Mouse (Mus musculus) neural tube, embryonic 13.5 days (tissue): ENCODE data around the gene Pold2. TPM values are rescaled to one million over a fixed set of nuclear protein-coding genes. Genes with fewer than 3 reads are reported as not detected.

Experiments used
- ATAC-seq: fragments of 200-750 bp; cut with Nextera tagmentation; 2 replicates; pipeline ENCODE4 v1.8.0; 2017; ENCODE audit warnings: low read depth, mild to moderate bottlenecking, moderate TSS enrichment, moderate library complexity
- H3K27ac ChIP-seq: fragments of 300-500 bp; sonication (generic); replicated peaks from 2 replicates; pipeline ENCODE4 v1.5.1; 2015; ENCODE audit warnings: moderate library complexity, mild to moderate bottlenecking, inconsistent platforms
- H3K27me3 ChIP-seq: fragments of 300-500 bp; sonication (generic); 2 replicates; pipeline ENCODE4 v1.6.1; 2015; ENCODE audit warnings: mild to moderate bottlenecking, inconsistent platforms
- H3K36me3 ChIP-seq: fragments of 300-500 bp; sonication (generic); 2 replicates; pipeline ENCODE4 v1.6.1; 2015; ENCODE audit warnings: mild to moderate bottlenecking, inconsistent platforms
- H3K4me1 ChIP-seq: fragments of 300-500 bp; sonication (generic); replicated peaks from 2 replicates; pipeline ENCODE4 v1.6.1; 2015; ENCODE audit warnings: inconsistent platforms
- H3K4me2 ChIP-seq: fragments of 300-500 bp; sonication (generic); 2 replicates; pipeline ENCODE4 v1.6.1; 2015; ENCODE audit warnings: inconsistent platforms, mild to moderate bottlenecking, moderate library complexity
- H3K4me3 ChIP-seq: fragments of 300-500 bp; sonication (generic); 2 replicates; pipeline ENCODE4 v1.5.1; 2015; ENCODE audit warnings: mild to moderate bottlenecking, inconsistent platforms
- H3K9ac ChIP-seq: fragments of 300-500 bp; sonication (generic); 2 replicates; pipeline ENCODE4 v1.6.1; 2015; ENCODE audit warnings: moderate library complexity, mild to moderate bottlenecking, inconsistent platforms
- H3K9me3 ChIP-seq: fragments of 300-500 bp; sonication (generic); 2 replicates; pipeline ENCODE4 v1.6.1; 2016; ENCODE audit warnings: inconsistent platforms
- WGBS: fragments of 180-500 bp; shearing (Covaris S2); methylation state at CpG from one replicate; pipeline ENCODE4 v1.1.7; 2015; 5-methylcytosine and 5-hydroxymethylcytosine counted together
- polyA plus RNA-seq: library from polyadenylated mRNA; unstranded; fragments of >200 nt; fragmentation: Nextera tagmentation; extraction: Ambion mirVana; gene quantifications from 2 replicates; pipeline ENCODE4 v1.2.1, GENCODE M21; 2015

The Pold2 gene
- polyA plus RNA-seq, 1 experiment from 2014 or later = 59.0 TPM

- no peak overlapping the region for H3K9ac ChIP-seq
- H3K4me1 ChIP-seq = no peaks in the 10 kb centered on the region
- no peaks in the 10 kb centered on the region for H3K27me3 ChIP-seq
- no peak overlapping the region for H3K4me3 ChIP-seq
- H3K9me3 ChIP-seq = no peaks in the 10 kb centered on the region
- no peak overlapping the region for H3K27ac ChIP-seq
- no peaks in the 10 kb centered on the region for H3K36me3 ChIP-seq
- ATAC-seq = no peak
- H3K4me2 ChIP-seq = no peak overlapping the region
- WGBS = 60% methylated on average over 1 of the region's 1 CpGs
These were observed 25.8 kb downstream of the Pold2 start for GRCm38 (mm10) chr11:5852314-5852713.

GRCm38 (mm10) chr11:5851021-5851736 lies 26.9 kb downstream of the Pold2 start:
- Histone ChIP-seq H3K27ac (no peak overlapping the region), H3K9me3 (no peaks in the 10 kb centered on the region), H3K4me2 (no peak overlapping the region), H3K4me3 (no peak overlapping the region), H3K4me1 (no peaks in the 10 kb centered on the region), H3K27me3 (no peaks in the 10 kb centered on the region), H3K36me3 (no peaks in the 10 kb centered on the region), H3K9ac (no peak overlapping the region)
- no peak for ATAC-seq
- 71% methylated on average over 4 of the region's 4 CpGs for WGBS

DNA sequence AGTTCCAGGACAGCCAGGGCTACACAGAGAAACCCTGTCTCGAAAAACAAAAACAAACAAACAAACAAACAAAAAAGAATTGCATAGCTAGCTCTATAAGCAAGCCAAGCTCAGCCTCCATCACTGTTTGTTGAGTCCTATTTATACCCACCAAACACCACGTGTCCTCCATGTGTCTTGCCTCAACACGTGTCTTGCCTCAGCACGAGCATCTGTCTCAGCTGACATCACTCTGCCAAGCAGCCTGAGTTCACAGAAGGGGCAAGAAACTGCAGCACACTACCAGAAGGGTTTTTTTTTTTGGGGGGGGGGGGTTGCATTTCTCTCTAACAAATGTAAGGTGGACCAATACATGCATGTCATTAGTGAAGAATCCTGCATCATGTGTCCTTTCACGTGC lies 27.6 kb downstream of the Pold2 start:
- Histone ChIP-seq H3K27me3 (no peaks in the 10 kb centered on the region), H3K9me3 (no peaks in the 10 kb centered on the region), H3K9ac (no peak overlapping the region), H3K27ac (no peak overlapping the region), H3K4me1 (no peaks in the 10 kb centered on the region), H3K4me2 (no peak overlapping the region), H3K4me3 (no peak overlapping the region), H3K36me3 (no peaks in the 10 kb centered on the region)
- WGBS = 66% methylated on average over 5 of the region's 5 CpGs
- no peak for ATAC-seq

GRCm38 (mm10) chr11:5849316-5849715 lies 28.8 kb downstream of the Pold2 start:
- Histone ChIP-seq H3K27ac (no peak overlapping the region), H3K36me3 (no peaks in the 10 kb centered on the region), H3K9ac (no peak overlapping the region), H3K4me3 (no peak overlapping the region), H3K27me3 (no peaks in the 10 kb centered on the region), H3K4me1 (no peaks in the 10 kb centered on the region), H3K9me3 (no peaks in the 10 kb centered on the region), H3K4me2 (no peak overlapping the region)
- 76% methylated on average over 2 of the region's 2 CpGs for WGBS
- ATAC-seq = 0 out of 2 replicates have a peak, but pooled peaks have one; percentile 19

GRCm38 (mm10) chr11:5848741-5849140 lies 29.4 kb downstream of the Pold2 start:
- ATAC-seq = peak; percentile 47; the same call in 1 of the 2 replicates
- no peaks in the 10 kb centered on the region for H3K27me3 ChIP-seq
- 48% methylated on average over 6 of the region's 6 CpGs for WGBS

DNA sequence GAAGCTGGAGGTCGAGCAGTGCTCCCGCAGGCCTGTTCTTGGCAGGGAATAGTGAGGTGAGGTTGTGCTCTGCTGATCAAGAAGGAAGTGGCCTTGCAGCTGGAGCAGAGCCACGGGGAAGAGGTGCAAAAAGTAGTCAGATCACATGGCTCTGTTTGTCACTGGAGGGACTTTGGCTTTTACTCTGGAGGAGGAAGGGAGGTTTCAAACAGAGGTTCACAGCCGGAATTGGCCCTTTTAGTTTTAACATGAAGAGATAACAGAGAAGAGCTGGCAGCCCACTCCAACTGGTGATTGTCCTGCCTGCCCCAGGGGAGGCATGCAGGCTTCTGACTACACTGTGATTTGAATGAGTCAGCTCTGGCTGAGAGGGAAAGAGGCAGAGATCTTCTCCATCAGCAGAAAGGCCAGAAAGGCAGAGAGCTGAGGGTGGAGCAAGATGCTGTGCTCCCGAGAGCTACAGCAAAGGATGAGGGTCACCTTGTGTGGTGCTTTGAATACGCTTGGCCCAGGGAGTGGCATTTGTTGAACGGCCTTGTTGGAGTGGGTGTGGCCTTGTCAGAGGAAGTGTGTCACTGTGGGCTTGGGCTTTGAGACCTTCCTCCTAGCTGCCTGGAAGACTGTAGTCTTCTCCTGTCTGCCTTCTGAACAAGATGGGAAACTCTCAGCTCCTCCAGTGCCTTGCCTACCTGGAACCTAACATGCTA lies 31.3 kb downstream of the Pold2 start:
- Histone ChIP-seq H3K9ac (no peak overlapping the region), H3K9me3 (no peaks in the 10 kb centered on the region), H3K4me2 (no peak overlapping the region), H3K4me1 (no peaks in the 10 kb centered on the region), H3K27ac (no peak overlapping the region), H3K36me3 (no peaks in the 10 kb centered on the region), H3K4me3 (no peak overlapping the region), H3K27me3 (no peaks in the 10 kb centered on the region)
- no peak for ATAC-seq
- 78% methylated on average over 7 of the region's 7 CpGs for WGBS

More at GRCm38 (mm10) chr11:5848741-5849140, 29.4 kb downstream of the Pold2 start:
- Histone ChIP-seq H3K4me3 (no peak overlapping the region), H3K9me3 (no peaks in the 10 kb centered on the region), H3K4me2 (no peak overlapping the region), H3K36me3 (no peaks in the 10 kb centered on the region), H3K4me1 (no peaks in the 10 kb centered on the region), H3K9ac (no peak overlapping the region), H3K27ac (no peak overlapping the region)

DNA sequence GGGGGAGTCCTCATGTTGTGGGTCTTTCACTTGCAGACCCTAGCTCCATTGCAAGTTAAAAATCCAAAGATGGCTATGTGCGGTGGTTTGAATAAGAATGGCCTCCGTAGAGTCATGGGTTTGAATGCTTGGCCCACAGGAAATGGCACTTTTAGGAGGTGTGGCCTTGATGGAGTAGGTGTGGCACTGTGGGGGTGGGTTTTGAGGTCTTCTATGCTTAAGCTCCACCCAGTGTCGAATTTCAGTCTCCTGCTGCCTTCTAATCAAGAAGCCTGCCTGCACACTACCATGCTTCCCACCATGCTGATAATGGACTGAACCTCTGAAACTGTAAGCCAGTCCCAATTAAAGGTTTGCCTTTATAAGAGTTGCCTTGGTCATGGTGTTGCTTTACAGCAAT lies 35.0 kb downstream of the Pold2 start:
- no peaks in the 10 kb centered on the region for H3K4me1 ChIP-seq
- ATAC-seq = no peak
- H3K27me3 ChIP-seq = no peaks in the 10 kb centered on the region
- no peaks in the 10 kb centered on the region for H3K36me3 ChIP-seq
- no peak overlapping the region for H3K4me3 ChIP-seq
- H3K9me3 ChIP-seq = no peaks in the 10 kb centered on the region
- H3K27ac ChIP-seq = no peak overlapping the region
- no peak overlapping the region for H3K4me2 ChIP-seq
- no peak overlapping the region for H3K9ac ChIP-seq
- WGBS = 82% methylated on average over 3 of the region's 3 CpGs

GRCm38 (mm10) chr11:5841751-5842150 lies 36.3 kb downstream of the Pold2 start:
- Histone ChIP-seq H3K4me2 (no peak overlapping the region), H3K4me1 (peaks cover 6% of the 10 kb centered on the region), H3K9me3 (no peaks in the 10 kb centered on the region), H3K36me3 (no peaks in the 10 kb centered on the region), H3K4me3 (no peak overlapping the region), H3K27ac (no peak overlapping the region), H3K27me3 (no peaks in the 10 kb centered on the region), H3K9ac (no peak overlapping the region)
- no peak for ATAC-seq
- 97% methylated on average over 2 of the region's 2 CpGs for WGBS

DNA sequence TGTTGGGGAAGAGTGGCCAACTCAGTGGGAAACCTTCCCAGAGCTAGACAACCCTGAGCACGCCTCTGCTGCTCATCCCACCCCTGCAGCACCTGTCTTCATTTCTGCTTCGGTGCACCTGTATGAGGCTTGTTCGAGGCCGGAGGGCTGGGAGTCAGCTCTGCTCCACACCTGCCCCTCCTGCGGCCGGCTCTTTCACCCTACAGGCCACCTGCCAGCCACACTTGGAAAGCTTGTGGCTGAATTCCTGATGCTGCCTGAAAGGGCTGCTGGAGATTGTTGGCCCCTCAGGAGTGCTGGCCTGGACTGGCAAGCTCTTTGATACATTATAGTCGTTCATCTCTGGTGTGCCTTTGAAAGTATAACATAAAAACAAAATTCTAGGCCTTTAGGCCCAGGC lies 37.7 kb downstream of the Pold2 start:
- Histone ChIP-seq H3K4me1 (peaks cover 13% of the 10 kb centered on the region), H3K9me3 (no peaks in the 10 kb centered on the region), H3K27ac (no peak overlapping the region), H3K36me3 (no peaks in the 10 kb centered on the region), H3K27me3 (no peaks in the 10 kb centered on the region), H3K4me2 (no peak overlapping the region), H3K4me3 (no peak overlapping the region), H3K9ac (no peak overlapping the region)
- no peak for ATAC-seq
- 87% methylated on average over 7 of the region's 7 CpGs for WGBS

GRCm38 (mm10) chr11:5837251-5838246 lies 40.5 kb downstream of the Pold2 start, which contains the start of gene Polm:
TSS of gene Polm (minus strand) at chr11:5838016.
- ATAC-seq = peak; percentile 96
- Histone ChIP-seq H3K9ac (peak within 1 kb of the TSS; percentile 83), H3K4me2 (peak within 1 kb of the TSS; percentile 86), H3K9me3 (no peaks in the 10 kb centered on the region), H3K27me3 (no peaks in the 10 kb centered on the region), H3K4me1 (peaks cover 13% of the 10 kb centered on the region), H3K36me3 (peaks cover 10% of the 10 kb centered on the region), H3K4me3 (peak within 1 kb of the TSS; percentile 70), H3K27ac (peak within 1 kb of the TSS; percentile 79)
- under 1% methylated on average over 63 of the region's 63 CpGs for WGBS

GRCm38 (mm10) chr11:5836126-5836525 lies 42.0 kb downstream of the Pold2 start:
- no peak for ATAC-seq
- Histone ChIP-seq H3K27ac (no peak overlapping the region), H3K4me2 (no peak overlapping the region), H3K9me3 (no peaks in the 10 kb centered on the region), H3K4me3 (no peak overlapping the region), H3K9ac (no peak overlapping the region), H3K27me3 (no peaks in the 10 kb centered on the region), H3K4me1 (peaks cover 13% of the 10 kb centered on the region), H3K36me3 (peaks cover 19% of the 10 kb centered on the region)
- WGBS = 60% methylated on average over 1 of the region's 1 CpGs

GRCm38 (mm10) chr11:5835057-5835456 lies 43.0 kb downstream of the Pold2 start:
- no peak overlapping the region for H3K4me2 ChIP-seq
- no peaks in the 10 kb centered on the region for H3K27me3 ChIP-seq
- H3K27ac ChIP-seq = no peak overlapping the region
- no peak overlapping the region for H3K4me3 ChIP-seq
- no peaks in the 10 kb centered on the region for H3K9me3 ChIP-seq
- peaks cover 26% of the 10 kb centered on the region for H3K36me3 ChIP-seq
- no peak overlapping the region for H3K9ac ChIP-seq
- peaks cover 13% of the 10 kb centered on the region for H3K4me1 ChIP-seq
- ATAC-seq = no peak
- WGBS = 91% methylated on average over 7 of the region's 7 CpGs
